Mouse (Mus musculus) liver, embryonic 12.5 days (tissue): Measurements from ENCODE around the gene Rnf25. TPM values are rescaled to one million over a fixed set of nuclear protein-coding genes. Genes with fewer than 3 reads are reported as not detected.

Source experiments
- ATAC-seq: fragments of 200-750 bp; cut with Nextera tagmentation; 2 replicates; pipeline ENCODE4 v1.8.0; 2017; ENCODE audit warnings: moderate number of reproducible peaks, mild to moderate bottlenecking, moderate library complexity
- H3K27ac ChIP-seq: fragments of 300-500 bp; sonication (generic); 2 replicates; pipeline ENCODE4 v1.5.1; 2016; ENCODE audit warnings: mild to moderate bottlenecking
- H3K27me3 ChIP-seq: fragments of 300-500 bp; sonication (generic); replicated peaks from 2 replicates; pipeline ENCODE4 v1.6.1; 2016; ENCODE audit warnings: mild to moderate bottlenecking, moderate library complexity
- H3K36me3 ChIP-seq: fragments of 300-500 bp; sonication (generic); 2 replicates; pipeline ENCODE4 v1.6.1; 2016; ENCODE audit warnings: mild to moderate bottlenecking, moderate library complexity
- H3K4me1 ChIP-seq: fragments of 300-500 bp; sonication (generic); 2 replicates; pipeline ENCODE4 v1.6.1; 2016
- H3K4me2 ChIP-seq: fragments of 300-500 bp; sonication (generic); 2 replicates; pipeline ENCODE4 v1.6.1; 2016; ENCODE audit warnings: mild to moderate bottlenecking, moderate library complexity
- H3K4me3 ChIP-seq: fragments of 300-500 bp; sonication (generic); 2 replicates; pipeline ENCODE4 v1.5.1; 2016; ENCODE audit warnings: mild to moderate bottlenecking, moderate library complexity
- H3K9ac ChIP-seq: fragments of 300-500 bp; sonication (generic); 2 replicates; pipeline ENCODE4 v1.6.1; 2016; ENCODE audit warnings: mild to moderate bottlenecking, moderate library complexity
- H3K9me3 ChIP-seq: fragments of 300-500 bp; sonication (generic); replicated peaks from 2 replicates; pipeline ENCODE4 v1.6.1; 2016; ENCODE audit warnings: mild to moderate bottlenecking, moderate library complexity
- WGBS: fragments of 180-500 bp; shearing (Covaris S2); methylation state at CpG from one replicate; pipeline ENCODE4 v1.1.7; 2016; ENCODE audit not compliant: insufficient replicate concordance; 5-methylcytosine and 5-hydroxymethylcytosine counted together
- polyA plus RNA-seq: library from polyadenylated mRNA; unstranded; fragments of >200 nt; fragmentation: Nextera tagmentation; extraction: Ambion mirVana; gene quantifications from 2 replicates; pipeline ENCODE4 v1.2.1, GENCODE M21; 2016

The Rnf25 gene
- 14.7 and 15.9 TPM in 2 replicates for polyA plus RNA-seq

- peaks cover 19% of the 10 kb centered on the region for H3K4me1 ChIP-seq
- ATAC-seq, result peak; percentile 80
- H3K27me3 ChIP-seq, result no peaks in the 10 kb centered on the region
- no peaks in the 10 kb centered on the region for H3K9me3 ChIP-seq
- 17% methylated on average over 25 of the region's 25 CpGs for WGBS
- H3K4me3 ChIP-seq, result peak within 1 kb of the TSS; percentile 87
- H3K27ac ChIP-seq, result 0 out of 2 replicates have a peak within 1 kb of the TSS, but pooled peaks have one; percentile 25
- peak within 1 kb of the TSS; percentile 85 for H3K4me2 ChIP-seq
- peaks cover 25% of the 10 kb centered on the region for H3K36me3 ChIP-seq
- peak within 1 kb of the TSS; percentile 79 for H3K9ac ChIP-seq
These were observed at the start of gene Rnf25, which contains the start of gene Stk36 for GRCm38 (mm10) chr1:74601267-74601962. Rnf25 (minus strand) TSS chr1:74601397. Stk36 (plus strand) TSS chr1:74601445.

GRCm38 (mm10) chr1:74643926-74644325 is 42.7 kb upstream of the Rnf25 start:
- H3K4me3 ChIP-seq, result no peak overlapping the region
- no peaks in the 10 kb centered on the region for H3K4me1 ChIP-seq
- no peaks in the 10 kb centered on the region for H3K36me3 ChIP-seq
- no peak for ATAC-seq
- no peaks in the 10 kb centered on the region for H3K9me3 ChIP-seq
- 0 out of 2 replicates have a peak, but pooled peaks cover 6% of the 10 kb centered on the region for H3K27me3 ChIP-seq
- H3K27ac ChIP-seq, result no peak overlapping the region
- H3K4me2 ChIP-seq, result no peak overlapping the region
- no peak overlapping the region for H3K9ac ChIP-seq

DNA sequence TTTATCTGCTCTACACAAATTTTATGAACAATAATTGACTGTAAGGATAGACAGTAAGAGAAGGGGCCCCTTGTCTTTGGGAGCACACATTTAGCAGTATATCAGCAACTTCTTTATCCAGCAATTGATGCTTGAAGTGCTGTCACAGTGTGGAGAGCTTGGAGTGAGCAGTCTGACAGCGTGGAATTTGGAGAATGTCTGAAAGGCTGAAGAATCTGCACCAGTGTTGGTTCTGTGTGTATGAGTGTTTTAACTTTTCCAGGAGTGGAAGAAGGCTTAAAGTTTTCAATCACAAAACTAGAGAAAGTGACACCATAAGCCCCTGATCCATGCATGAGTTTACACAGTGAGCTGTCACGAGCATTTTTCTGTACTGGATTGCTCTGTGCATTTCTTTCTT is 42.3 kb upstream of the Rnf25 start:
- 68% methylated on average over 2 of the region's 2 CpGs for WGBS
- H3K4me1 ChIP-seq, result no peaks in the 10 kb centered on the region
- ATAC-seq, result no peak

GRCm38 (mm10) chr1:74632734-74633133 is 31.5 kb upstream of the Rnf25 start:
- H3K27me3 ChIP-seq, result no peaks in the 10 kb centered on the region; the same call in 1 of the 2 replicates
- no peaks in the 10 kb centered on the region for H3K4me1 ChIP-seq
- H3K27ac ChIP-seq, result no peak overlapping the region
- H3K9me3 ChIP-seq, result no peaks in the 10 kb centered on the region
- no peak overlapping the region for H3K9ac ChIP-seq
- H3K36me3 ChIP-seq, result no peaks in the 10 kb centered on the region
- ATAC-seq, result no peak
- WGBS, result 46% methylated on average over 4 of the region's 4 CpGs
- H3K4me2 ChIP-seq, result no peak overlapping the region
- no peak overlapping the region for H3K4me3 ChIP-seq

More for the DNA sequence above, 42.3 kb upstream of the Rnf25 start:
- Histone ChIP-seq H3K4me3 (no peak overlapping the region), H3K4me2 (no peak overlapping the region), H3K36me3 (no peaks in the 10 kb centered on the region), H3K9me3 (no peaks in the 10 kb centered on the region), H3K27me3 (0 out of 2 replicates have a peak, but pooled peaks cover 6% of the 10 kb centered on the region), H3K9ac (no peak overlapping the region), H3K27ac (no peak overlapping the region)

GRCm38 (mm10) chr1:74628001-74628400 is 26.8 kb upstream of the Rnf25 start:
- Histone ChIP-seq H3K27me3 (no peaks in the 10 kb centered on the region), H3K27ac (no peak overlapping the region), H3K4me1 (no peaks in the 10 kb centered on the region), H3K9me3 (no peaks in the 10 kb centered on the region), H3K9ac (no peak overlapping the region), H3K36me3 (no peaks in the 10 kb centered on the region), H3K4me3 (no peak overlapping the region), H3K4me2 (no peak overlapping the region)
- ATAC-seq, result no peak
- 58% methylated on average over 7 of the region's 7 CpGs for WGBS

GRCm38 (mm10) chr1:74626076-74626475 is 24.9 kb upstream of the Rnf25 start:
- Histone ChIP-seq H3K27ac (no peak overlapping the region), H3K9ac (no peak overlapping the region), H3K4me3 (no peak overlapping the region), H3K4me1 (no peaks in the 10 kb centered on the region), H3K4me2 (no peak overlapping the region), H3K27me3 (no peaks in the 10 kb centered on the region), H3K36me3 (no peaks in the 10 kb centered on the region), H3K9me3 (no peaks in the 10 kb centered on the region)
- no peak for ATAC-seq
- WGBS, result 64% methylated on average over 4 of the region's 4 CpGs

DNA sequence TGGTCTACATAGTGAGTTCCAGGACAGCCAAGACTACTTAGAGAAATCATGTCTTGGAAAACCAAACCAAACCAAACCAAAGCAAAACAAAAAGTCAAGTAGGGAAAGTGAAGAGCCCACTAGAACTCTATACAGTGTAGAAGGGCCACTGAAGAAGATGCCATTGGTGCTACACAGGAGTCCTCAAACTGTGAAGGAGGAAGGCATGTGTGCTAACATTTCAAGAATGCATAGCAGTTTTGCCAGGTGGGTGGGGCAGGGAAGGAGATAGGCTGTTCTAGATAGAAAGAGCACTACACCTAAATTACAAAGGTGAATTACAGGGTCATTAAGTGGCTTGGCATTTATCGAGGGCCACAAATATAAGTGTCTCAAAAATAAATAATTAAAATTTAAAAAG is 23.0 kb upstream of the Rnf25 start:
- H3K4me2 ChIP-seq, result no peak overlapping the region
- H3K4me3 ChIP-seq, result no peak overlapping the region
- no peak overlapping the region for H3K27ac ChIP-seq
- no peak for ATAC-seq
- no peak overlapping the region for H3K9ac ChIP-seq
- no peaks in the 10 kb centered on the region for H3K36me3 ChIP-seq
- H3K27me3 ChIP-seq, result no peaks in the 10 kb centered on the region
- H3K9me3 ChIP-seq, result no peaks in the 10 kb centered on the region
- no peaks in the 10 kb centered on the region for H3K4me1 ChIP-seq
- 75% methylated on average over 1 of the region's 1 CpGs for WGBS

GRCm38 (mm10) chr1:74600501-74601266 is 513 bp downstream of the Rnf25 start:
- Histone ChIP-seq H3K9ac (peak overlapping the region; percentile 79), H3K9me3 (no peaks in the 10 kb centered on the region), H3K27ac (0 out of 2 replicates have a peak overlapping the region, but pooled peaks have one; percentile 25), H3K27me3 (no peaks in the 10 kb centered on the region), H3K4me1 (peaks cover 19% of the 10 kb centered on the region), H3K36me3 (peaks cover 31% of the 10 kb centered on the region), H3K4me3 (peak overlapping the region; percentile 87), H3K4me2 (peak overlapping the region; percentile 85)
- peak; percentile 64 for ATAC-seq
- WGBS, result 8% methylated on average over 26 of the region's 26 CpGs

DNA sequence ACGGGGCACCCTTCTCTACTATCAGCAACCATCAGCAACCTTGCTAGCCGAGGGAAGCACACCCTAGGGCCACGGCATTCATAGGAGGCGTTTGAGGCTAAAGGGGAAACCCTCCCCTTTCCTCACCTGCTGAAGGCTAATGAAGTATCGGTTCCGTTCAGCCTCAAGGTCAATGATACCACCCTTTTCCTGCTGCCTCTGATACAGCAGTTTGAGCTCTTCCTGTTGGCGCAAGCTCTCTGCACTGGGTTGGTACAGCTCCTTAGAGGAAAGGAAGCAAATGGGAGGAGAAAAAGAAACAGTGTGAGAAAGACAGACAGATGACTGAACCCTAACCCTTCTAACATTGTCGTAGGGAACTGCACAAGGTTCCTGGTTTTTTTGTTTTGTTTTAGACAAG is 6.8 kb downstream of the Rnf25 start:
- H3K9me3 ChIP-seq, result no peaks in the 10 kb centered on the region
- H3K4me2 ChIP-seq, result no peak overlapping the region
- WGBS, result 57% methylated on average over 8 of the region's 8 CpGs
- H3K4me3 ChIP-seq, result no peak overlapping the region
- peaks cover 2% of the 10 kb centered on the region; the same call in 1 of the 2 replicates for H3K4me1 ChIP-seq
- no peak overlapping the region for H3K9ac ChIP-seq
- H3K27me3 ChIP-seq, result no peaks in the 10 kb centered on the region
- ATAC-seq, result no peak
- H3K27ac ChIP-seq, result no peak overlapping the region
- peaks cover 93% of the 10 kb centered on the region for H3K36me3 ChIP-seq

GRCm38 (mm10) chr1:74587773-74588445 is 13.3 kb downstream of the Rnf25 start, which contains the start of the genes Zfp142 and Bcs1l:
Zfp142 (minus strand) TSS chr1:74588246.
Bcs1l (plus strand) TSS chr1:74588289.
- Histone ChIP-seq H3K27ac (peak within 1 kb of the TSS; percentile 87), H3K9me3 (no peaks in the 10 kb centered on the region), H3K27me3 (no peaks in the 10 kb centered on the region), H3K4me1 (peaks cover 41% of the 10 kb centered on the region), H3K4me3 (peak within 1 kb of the TSS; percentile 79), H3K36me3 (peaks cover 50% of the 10 kb centered on the region), H3K4me2 (peak within 1 kb of the TSS; percentile 98), H3K9ac (peak within 1 kb of the TSS; percentile 80)
- WGBS, result under 1% methylated on average over 48 of the region's 48 CpGs
- peak; percentile 95 for ATAC-seq

DNA sequence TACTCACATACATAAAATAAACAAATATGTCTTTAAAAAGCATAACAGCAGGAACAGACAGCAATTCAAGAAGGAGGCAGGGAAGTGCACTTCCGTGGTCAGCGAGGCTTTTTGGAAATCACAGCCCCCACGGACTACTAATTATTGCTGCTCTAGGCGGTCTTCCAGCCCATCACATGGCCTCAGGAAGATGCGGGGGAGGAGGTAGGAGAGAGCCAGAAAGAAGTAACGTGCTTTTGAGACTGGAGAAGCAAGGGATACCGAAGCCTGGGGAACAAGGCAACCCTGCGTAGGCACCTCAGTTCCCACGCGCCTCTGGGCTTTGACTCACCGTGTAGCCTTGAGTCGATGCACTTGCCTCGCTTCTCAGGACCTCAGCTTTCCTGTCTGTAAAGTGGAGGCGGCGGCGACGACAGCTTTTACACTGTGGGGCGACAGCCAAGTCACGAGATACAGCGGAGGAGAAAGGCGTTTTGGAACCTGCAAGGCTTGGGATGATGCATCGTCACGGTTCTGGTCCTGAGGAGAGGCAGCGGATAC is 13.9 kb downstream of the Rnf25 start:
- Histone ChIP-seq H3K9me3 (no peaks in the 10 kb centered on the region), H3K27ac (peak overlapping the region; percentile 87), H3K4me1 (peaks cover 41% of the 10 kb centered on the region), H3K9ac (peak overlapping the region; percentile 80), H3K27me3 (no peaks in the 10 kb centered on the region), H3K4me3 (peak overlapping the region; percentile 79), H3K36me3 (peaks cover 51% of the 10 kb centered on the region), H3K4me2 (peak overlapping the region; percentile 98)
- 1% methylated on average over 24 of the region's 24 CpGs for WGBS
- no peak for ATAC-seq
